Mouse (Mus musculus) retina, adult 2 months (tissue): ENCODE results near the gene Gpatch11.

Source experiments
- DNase-seq: peaks from one replicate; pipeline ENCODE4 v3.0.0-alpha.2; 2012; ENCODE audit warnings: low read depth, low spot score

Gene Gpatch11

DNA sequence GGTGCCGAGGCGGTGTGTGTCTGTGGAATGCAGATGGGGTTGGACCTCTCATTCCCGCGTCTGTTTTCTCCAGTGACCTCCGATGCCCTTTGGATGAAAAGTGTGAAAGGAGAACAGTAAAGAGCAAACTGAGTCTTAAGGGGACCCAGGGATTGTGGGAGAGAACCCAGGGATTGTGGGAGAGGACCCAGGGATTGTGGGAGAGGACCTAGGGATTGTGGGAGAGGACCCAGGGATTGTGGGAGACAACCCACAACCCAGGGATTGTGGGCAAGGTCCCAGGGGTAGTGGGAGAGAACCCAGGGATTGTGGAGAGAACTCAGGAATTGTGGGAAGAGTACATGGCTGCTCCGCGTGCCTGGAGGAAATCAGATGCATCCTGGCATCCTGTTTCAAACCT, 59.6 kb downstream of the Gpatch11 start:
- DNase-seq, result no peak

DNA sequence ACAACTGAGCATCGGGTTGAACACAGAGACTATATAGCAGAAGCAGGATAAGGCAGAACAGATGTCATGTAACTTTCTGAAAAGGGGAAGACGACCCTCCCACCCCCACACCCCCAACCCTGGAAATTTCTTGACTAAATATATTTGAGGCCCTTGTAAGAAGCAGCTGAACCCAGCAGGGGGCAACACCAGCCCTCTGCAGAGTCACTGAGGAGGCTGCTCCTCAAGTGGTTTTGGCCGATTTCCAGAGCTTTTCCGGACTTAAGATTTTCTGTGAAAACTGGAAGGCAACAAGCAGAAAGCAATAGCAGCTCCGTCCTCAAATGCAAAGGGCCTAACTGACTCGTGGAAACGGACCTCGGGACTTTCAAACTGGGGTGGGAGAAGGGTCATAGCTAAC, 60.0 kb downstream of the Gpatch11 start:
- DNase-seq, result no peak
